Mouse (Mus musculus) lung, embryonic 15.5 days (tissue): Measurements from ENCODE around the gene Olfm2. TPM values are rescaled to one million over a fixed set of nuclear protein-coding genes. Genes with fewer than 3 reads are reported as not detected.

Source experiments
- ATAC-seq: fragments of 200-750 bp; cut with Nextera tagmentation; 2 replicates; pipeline ENCODE4 v1.8.0; 2017; ENCODE audit warnings: moderate number of reproducible peaks, borderline replicate concordance; ENCODE audit not compliant: low FRiP score, low TSS enrichment; ENCODE audit errors: extremely low read depth
- H3K27ac ChIP-seq: fragments of 300-500 bp; sonication (generic); 2 replicates; pipeline ENCODE4 v1.5.1; 2015; ENCODE audit warnings: moderate library complexity, mild to moderate bottlenecking, inconsistent platforms
- H3K27me3 ChIP-seq: fragments of 300-500 bp; sonication (generic); 2 replicates; pipeline ENCODE4 v1.6.1; 2015; ENCODE audit warnings: inconsistent platforms
- H3K36me3 ChIP-seq: fragments of 300-500 bp; sonication (generic); 2 replicates; pipeline ENCODE4 v1.6.1; 2015; ENCODE audit warnings: inconsistent platforms
- H3K4me1 ChIP-seq: fragments of 300-500 bp; sonication (generic); 2 replicates; pipeline ENCODE4 v1.6.1; 2015; ENCODE audit warnings: inconsistent platforms
- H3K4me2 ChIP-seq: fragments of 300-500 bp; sonication (generic); 2 replicates; pipeline ENCODE4 v1.6.1; 2015; ENCODE audit warnings: inconsistent platforms, mild to moderate bottlenecking, moderate library complexity
- H3K4me3 ChIP-seq: fragments of 300-500 bp; sonication (generic); 2 replicates; pipeline ENCODE4 v1.5.1; 2015; ENCODE audit warnings: mild to moderate bottlenecking, inconsistent platforms
- H3K9ac ChIP-seq: fragments of 300-500 bp; sonication (generic); 2 replicates; pipeline ENCODE4 v1.6.1; 2015; ENCODE audit warnings: inconsistent platforms
- H3K9me3 ChIP-seq: fragments of 300-500 bp; sonication (generic); 2 replicates; pipeline ENCODE4 v1.6.1; 2016; ENCODE audit warnings: inconsistent platforms
- WGBS: fragments of 180-500 bp; shearing (Covaris S2); methylation state at CpG from one replicate; pipeline ENCODE4 v1.1.7; 2015; 5-methylcytosine and 5-hydroxymethylcytosine counted together
- polyA plus RNA-seq: library from polyadenylated mRNA; unstranded; fragments of >200 nt; fragmentation: Nextera tagmentation; extraction: Ambion mirVana; gene quantifications from 2 replicates; pipeline ENCODE4 v1.2.1, GENCODE M21; 2015

Gene Olfm2
- 2.7 and 2.8 TPM in 2 replicates for polyA plus RNA-seq

GRCm38 (mm10) chr9:20746017-20746660, at the start of gene Olfm2:
Gene Olfm2 (minus strand): TSS chr9:20746349.
- Histone ChIP-seq H3K27me3 (peaks cover 57% of the 10 kb centered on the region), H3K4me3 (peak within 1 kb of the TSS; percentile 40), H3K36me3 (no peaks in the 10 kb centered on the region), H3K27ac (no peak within 1 kb of the TSS), H3K9me3 (no peaks in the 10 kb centered on the region), H3K4me2 (peak within 1 kb of the TSS; percentile 73), H3K4me1 (peaks cover 7% of the 10 kb centered on the region; the same call in 1 of the 2 replicates), H3K9ac (peak within 1 kb of the TSS; percentile 25; the same call in 1 of the 2 replicates)
- whole genome bisulfite sequencing: under 1% methylated on average over 28 of the region's 50 CpGs
- ATAC-seq: peak; percentile 61; the same call in 1 of the 2 replicates

- Histone ChIP-seq H3K4me3 (no peak overlapping the region), H3K4me2 (no peak overlapping the region), H3K27ac (peak overlapping the region; percentile 24; the same call in 1 of the 2 replicates), H3K36me3 (no peaks in the 10 kb centered on the region), H3K9ac (no peak overlapping the region), H3K4me1 (peaks cover 6% of the 10 kb centered on the region), H3K27me3 (no peaks in the 10 kb centered on the region), H3K9me3 (no peaks in the 10 kb centered on the region)
- WGBS: 19% methylated on average over 7 of the region's 7 CpGs
- peak; percentile 69 for ATAC-seq
Measured at GRCm38 (mm10) chr9:20794108-20794806, 48.1 kb upstream of the Olfm2 start.

- peaks cover 6% of the 10 kb centered on the region for H3K4me1 ChIP-seq
- no peaks in the 10 kb centered on the region for H3K36me3 ChIP-seq
- no peak for ATAC-seq
- no peak overlapping the region for H3K9ac ChIP-seq
- H3K27me3 ChIP-seq: no peaks in the 10 kb centered on the region
- H3K27ac ChIP-seq: no peak overlapping the region
- no peak overlapping the region for H3K4me3 ChIP-seq
- 65% methylated on average over 3 of the region's 3 CpGs for WGBS
- H3K4me2 ChIP-seq: no peak overlapping the region
- H3K9me3 ChIP-seq: no peaks in the 10 kb centered on the region
Measured at GRCm38 (mm10) chr9:20790345-20790744, 44.2 kb upstream of the Olfm2 start.

GRCm38 (mm10) chr9:20789651-20790050, 43.5 kb upstream of the Olfm2 start:
- Histone ChIP-seq H3K27me3 (no peaks in the 10 kb centered on the region), H3K9ac (no peak overlapping the region), H3K27ac (no peak overlapping the region), H3K36me3 (no peaks in the 10 kb centered on the region), H3K9me3 (no peaks in the 10 kb centered on the region), H3K4me3 (no peak overlapping the region), H3K4me1 (peaks cover 6% of the 10 kb centered on the region), H3K4me2 (no peak overlapping the region)
- WGBS: 68% methylated on average over 3 of the region's 4 CpGs
- no peak for ATAC-seq

GRCm38 (mm10) chr9:20787992-20788391, 41.8 kb upstream of the Olfm2 start:
- Histone ChIP-seq H3K4me3 (no peak overlapping the region), H3K27me3 (no peaks in the 10 kb centered on the region), H3K36me3 (no peaks in the 10 kb centered on the region), H3K27ac (no peak overlapping the region), H3K4me2 (no peak overlapping the region), H3K9me3 (no peaks in the 10 kb centered on the region), H3K9ac (no peak overlapping the region), H3K4me1 (no peaks in the 10 kb centered on the region)
- 66% methylated on average over 8 of the region's 8 CpGs for WGBS
- no peak for ATAC-seq

GRCm38 (mm10) chr9:20785055-20785454, 38.9 kb upstream of the Olfm2 start:
- H3K9me3 ChIP-seq: no peaks in the 10 kb centered on the region

GRCm38 (mm10) chr9:20781286-20781685, 35.1 kb upstream of the Olfm2 start:
- no peaks in the 10 kb centered on the region for H3K27me3 ChIP-seq
- H3K4me2 ChIP-seq: no peak overlapping the region
- H3K9ac ChIP-seq: no peak overlapping the region
- no peaks in the 10 kb centered on the region for H3K36me3 ChIP-seq
- H3K27ac ChIP-seq: no peak overlapping the region
- no peak overlapping the region for H3K4me3 ChIP-seq
- ATAC-seq: no peak
- 77% methylated on average over 3 of the region's 3 CpGs for WGBS
- H3K4me1 ChIP-seq: no peaks in the 10 kb centered on the region
- H3K9me3 ChIP-seq: no peaks in the 10 kb centered on the region

More at GRCm38 (mm10) chr9:20785055-20785454, 38.9 kb upstream of the Olfm2 start:
- 40% methylated on average over 6 of the region's 6 CpGs for WGBS
- no peak overlapping the region for H3K27ac ChIP-seq
- H3K4me2 ChIP-seq: no peak overlapping the region
- no peaks in the 10 kb centered on the region for H3K27me3 ChIP-seq
- no peaks in the 10 kb centered on the region for H3K36me3 ChIP-seq
- no peak for ATAC-seq
- no peak overlapping the region for H3K9ac ChIP-seq
- H3K4me3 ChIP-seq: no peak overlapping the region
- H3K4me1 ChIP-seq: no peaks in the 10 kb centered on the region

GRCm38 (mm10) chr9:20765274-20765673, 19.1 kb upstream of the Olfm2 start:
- no peaks in the 10 kb centered on the region for H3K4me1 ChIP-seq
- no peak overlapping the region for H3K4me2 ChIP-seq
- ATAC-seq: no peak
- 74% methylated on average over 2 of the region's 2 CpGs for whole genome bisulfite sequencing
- H3K36me3 ChIP-seq: no peaks in the 10 kb centered on the region
- no peak overlapping the region for H3K9ac ChIP-seq
- H3K9me3 ChIP-seq: no peaks in the 10 kb centered on the region
- no peak overlapping the region for H3K4me3 ChIP-seq
- no peak overlapping the region for H3K27ac ChIP-seq
- H3K27me3 ChIP-seq: no peaks in the 10 kb centered on the region

GRCm38 (mm10) chr9:20763099-20763498, 16.9 kb upstream of the Olfm2 start:
- H3K27ac ChIP-seq: no peak overlapping the region
- no peaks in the 10 kb centered on the region for H3K36me3 ChIP-seq
- no peak overlapping the region for H3K4me3 ChIP-seq
- H3K9me3 ChIP-seq: no peaks in the 10 kb centered on the region
- no peaks in the 10 kb centered on the region for H3K27me3 ChIP-seq
- no peak overlapping the region for H3K4me2 ChIP-seq
- no peak for ATAC-seq
- WGBS: 56% methylated on average over 1 of the region's 1 CpGs
- H3K4me1 ChIP-seq: no peaks in the 10 kb centered on the region
- no peak overlapping the region for H3K9ac ChIP-seq

- Histone ChIP-seq H3K4me2 (no peak overlapping the region), H3K9me3 (no peaks in the 10 kb centered on the region), H3K27ac (no peak overlapping the region), H3K4me3 (no peak overlapping the region), H3K27me3 (no peaks in the 10 kb centered on the region), H3K4me1 (no peaks in the 10 kb centered on the region), H3K9ac (no peak overlapping the region), H3K36me3 (no peaks in the 10 kb centered on the region)
- no peak for ATAC-seq
- WGBS: 39% methylated on average over 7 of the region's 7 CpGs
Measured at GRCm38 (mm10) chr9:20762197-20762961, 16.2 kb upstream of the Olfm2 start.

GRCm38 (mm10) chr9:20761388-20761787, 15.2 kb upstream of the Olfm2 start:
- Histone ChIP-seq H3K27me3 (no peaks in the 10 kb centered on the region), H3K4me1 (no peaks in the 10 kb centered on the region), H3K27ac (no peak overlapping the region), H3K36me3 (no peaks in the 10 kb centered on the region), H3K9ac (no peak overlapping the region), H3K9me3 (no peaks in the 10 kb centered on the region), H3K4me3 (no peak overlapping the region), H3K4me2 (no peak overlapping the region)
- 69% methylated on average over 3 of the region's 3 CpGs for WGBS
- no peak for ATAC-seq

- no peak overlapping the region for H3K4me3 ChIP-seq
- no peak overlapping the region for H3K27ac ChIP-seq
- WGBS: 47% methylated on average over 12 of the region's 12 CpGs
- H3K4me2 ChIP-seq: no peak overlapping the region
- no peaks in the 10 kb centered on the region for H3K9me3 ChIP-seq
- no peak overlapping the region for H3K9ac ChIP-seq
- no peaks in the 10 kb centered on the region for H3K36me3 ChIP-seq
- H3K4me1 ChIP-seq: no peaks in the 10 kb centered on the region
- H3K27me3 ChIP-seq: no peaks in the 10 kb centered on the region
- no peak for ATAC-seq
Measured at GRCm38 (mm10) chr9:20760813-20761212, 14.7 kb upstream of the Olfm2 start.
